Mouse (Mus musculus) hindbrain, embryonic 12.5 days (tissue): ENCODE results near the gene Eml3. TPM values are rescaled to one million over a fixed set of nuclear protein-coding genes. Genes with fewer than 3 reads are reported as not detected.
A peak's percentile ranks its signal among the peaks of the same experiment; 100 is the strongest.

Experiments used
- ATAC-seq: fragments of 200-750 bp; cut with Nextera tagmentation; 2 replicates; pipeline ENCODE4 v1.8.0; 2017; ENCODE audit warnings: moderate TSS enrichment; ENCODE audit not compliant: low FRiP score
- H3K27ac ChIP-seq: fragments of 300-500 bp; sonication (generic); 2 replicates; pipeline ENCODE4 v1.5.1; 2016; ENCODE audit warnings: mild to moderate bottlenecking
- H3K27me3 ChIP-seq: fragments of 300-500 bp; sonication (generic); 2 replicates; pipeline ENCODE4 v1.6.1; 2016; ENCODE audit warnings: mild to moderate bottlenecking
- H3K36me3 ChIP-seq: fragments of 300-500 bp; sonication (generic); 2 replicates; pipeline ENCODE4 v1.6.1; 2016; ENCODE audit warnings: mild to moderate bottlenecking
- H3K4me1 ChIP-seq: fragments of 300-500 bp; sonication (generic); 2 replicates; pipeline ENCODE4 v1.6.1; 2016
- H3K4me2 ChIP-seq: fragments of 300-500 bp; sonication (generic); replicated peaks from 2 replicates; pipeline ENCODE4 v1.6.1; 2016; ENCODE audit warnings: mild to moderate bottlenecking
- H3K4me3 ChIP-seq: fragments of 300-500 bp; sonication (generic); 2 replicates; pipeline ENCODE4 v1.5.1; 2016; ENCODE audit warnings: mild to moderate bottlenecking
- H3K9ac ChIP-seq: fragments of 300-500 bp; sonication (generic); 2 replicates; pipeline ENCODE4 v1.6.1; 2016; ENCODE audit warnings: mild to moderate bottlenecking, moderate library complexity
- H3K9me3 ChIP-seq: fragments of 300-500 bp; sonication (generic); replicated peaks from 2 replicates; pipeline ENCODE4 v1.6.1; 2016; ENCODE audit warnings: mild to moderate bottlenecking
- WGBS: fragments of 180-500 bp; shearing (Covaris S2); methylation state at CpG from one replicate; pipeline ENCODE4 v1.1.7; 2016; 5-methylcytosine and 5-hydroxymethylcytosine counted together
- polyA plus RNA-seq: library from polyadenylated mRNA; unstranded; fragments of >200 nt; fragmentation: Nextera tagmentation; extraction: Ambion mirVana; gene quantifications from 2 replicates; pipeline ENCODE4 v1.2.1, GENCODE M21; 2016

The Eml3 gene
- polyA plus RNA-seq, 1 experiment from 2014 or later: 17.0 TPM

DNA sequence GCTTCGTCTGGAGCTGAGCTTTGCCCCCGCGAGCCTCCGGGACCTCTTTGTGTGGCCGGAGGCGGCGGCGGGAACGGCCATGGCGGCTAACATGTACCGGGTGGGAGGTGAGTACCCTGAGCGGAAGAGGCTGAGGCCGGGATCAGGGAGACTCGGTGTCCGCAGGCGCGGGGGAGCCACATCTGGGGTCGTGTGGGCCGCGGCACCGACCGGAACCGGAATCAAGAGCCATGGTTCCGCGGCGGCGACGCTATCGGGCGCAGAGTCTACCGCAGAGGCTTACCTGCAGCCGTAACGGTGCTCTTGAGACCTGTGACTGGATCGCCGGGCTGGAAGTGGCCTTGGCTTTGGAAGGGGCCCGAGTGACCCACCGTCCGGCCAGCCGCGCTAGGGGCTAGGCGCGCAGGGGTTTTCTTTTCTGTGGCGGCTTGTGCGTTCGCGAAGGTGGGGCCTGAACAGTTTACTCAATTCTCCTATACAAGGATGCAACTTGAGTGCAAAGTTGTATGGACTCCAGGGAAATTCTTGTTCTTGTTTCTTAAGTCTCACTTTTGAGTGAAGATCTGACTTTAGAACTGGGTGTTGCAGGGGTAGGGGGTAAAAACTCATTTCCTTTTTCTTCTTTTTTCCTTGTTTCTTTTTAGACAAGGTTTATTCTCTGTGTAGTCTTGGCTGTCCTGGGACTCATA lies 13.1 kb downstream of the Eml3 start:
- H3K27me3 ChIP-seq: no peaks in the 10 kb centered on the region
- peak overlapping the region; percentile 95 for H3K9ac ChIP-seq
- H3K27ac ChIP-seq: peak overlapping the region; percentile 97
- peak overlapping the region; percentile 83 for H3K4me3 ChIP-seq
- H3K4me2 ChIP-seq: peak overlapping the region; percentile 68
- WGBS: under 1% methylated on average over 46 of the region's 46 CpGs
- no peaks in the 10 kb centered on the region for H3K9me3 ChIP-seq
- peaks cover 24% of the 10 kb centered on the region for H3K4me1 ChIP-seq
- peak; percentile 72 for ATAC-seq
- H3K36me3 ChIP-seq: peaks cover 33% of the 10 kb centered on the region

DNA sequence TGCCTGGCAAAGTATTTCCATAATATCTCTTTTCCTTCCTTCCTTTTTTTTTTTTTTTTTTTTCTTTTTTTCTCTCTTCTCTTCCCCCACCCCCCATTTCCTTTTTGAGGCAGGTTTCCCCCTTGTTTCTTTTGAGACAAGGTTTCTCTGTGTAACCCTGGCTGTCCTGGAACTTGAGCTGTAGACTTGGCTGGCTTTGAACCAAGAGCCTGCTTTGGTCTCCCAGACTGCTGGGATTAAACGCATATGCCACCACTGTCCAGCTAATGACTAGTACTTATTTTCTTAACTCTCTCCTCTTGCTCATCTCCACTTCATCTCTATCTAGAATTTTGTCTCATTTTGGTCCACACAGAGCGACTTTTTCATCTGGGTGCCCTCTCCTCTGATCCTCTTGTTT lies 13.7 kb downstream of the Eml3 start:
- H3K9ac ChIP-seq: peak overlapping the region; percentile 95
- peak overlapping the region; percentile 83 for H3K4me3 ChIP-seq
- no peaks in the 10 kb centered on the region for H3K27me3 ChIP-seq
- H3K36me3 ChIP-seq: peaks cover 38% of the 10 kb centered on the region
- H3K9me3 ChIP-seq: no peaks in the 10 kb centered on the region
- peaks cover 24% of the 10 kb centered on the region for H3K4me1 ChIP-seq
- ATAC-seq: no peak
- WGBS: 75% methylated on average over 2 of the region's 2 CpGs
- H3K27ac ChIP-seq: no peak overlapping the region
- H3K4me2 ChIP-seq: peak overlapping the region; percentile 68

DNA sequence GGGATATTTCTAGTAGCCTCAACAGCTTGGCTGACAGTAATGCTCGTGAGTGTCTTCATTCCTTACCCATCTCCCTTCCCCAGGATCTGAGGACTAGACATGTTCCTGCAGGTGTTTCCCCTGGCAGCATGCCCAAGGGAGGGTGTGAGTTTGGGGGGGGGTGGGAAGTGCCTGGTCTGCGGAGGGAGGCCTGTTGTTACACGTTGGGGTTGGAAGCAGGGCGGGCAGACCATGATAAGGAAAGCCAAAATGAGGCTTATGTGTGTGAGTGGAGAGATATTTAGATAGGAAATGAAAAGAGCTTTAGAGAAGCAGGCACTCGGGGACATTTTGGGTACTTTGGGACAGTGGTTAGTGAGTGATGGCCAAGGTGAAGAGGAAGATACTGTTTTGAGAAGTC lies 14.7 kb downstream of the Eml3 start:
- Histone ChIP-seq H3K27ac (no peak overlapping the region), H3K9me3 (no peaks in the 10 kb centered on the region), H3K4me2 (peak overlapping the region; percentile 68), H3K4me3 (no peak overlapping the region), H3K27me3 (no peaks in the 10 kb centered on the region), H3K9ac (peak overlapping the region; percentile 47; the same call in 1 of the 2 replicates), H3K4me1 (peaks cover 24% of the 10 kb centered on the region), H3K36me3 (peaks cover 48% of the 10 kb centered on the region)
- no peak for ATAC-seq
- WGBS: 69% methylated on average over 5 of the region's 5 CpGs

DNA sequence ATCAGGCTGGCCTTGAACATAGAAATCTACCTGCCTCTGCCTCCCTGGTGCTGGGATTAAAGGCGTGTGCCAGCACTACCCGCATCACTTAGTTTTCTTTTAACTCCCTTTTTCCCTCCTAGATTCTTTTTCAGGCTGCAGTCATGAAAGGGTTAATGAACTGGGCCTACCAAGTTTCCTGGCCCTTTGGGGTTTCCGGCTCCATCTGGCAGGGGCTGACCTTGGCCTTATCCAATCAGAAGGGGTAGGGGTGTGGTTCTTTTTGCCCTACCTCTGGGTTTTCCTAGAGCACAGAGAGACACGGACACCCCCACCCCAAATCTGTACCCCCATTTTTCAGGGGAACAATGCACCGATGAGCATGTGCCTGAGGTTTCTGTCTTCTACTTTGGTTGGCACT lies 15.4 kb downstream of the Eml3 start:
- H3K4me1 ChIP-seq: peaks cover 24% of the 10 kb centered on the region
- 43% methylated on average over 5 of the region's 5 CpGs for WGBS
- peak overlapping the region; percentile 35 for H3K4me2 ChIP-seq
- peaks cover 55% of the 10 kb centered on the region for H3K36me3 ChIP-seq
- 0 out of 2 replicates have a peak overlapping the region, but pooled peaks have one; percentile 4 for H3K4me3 ChIP-seq
- H3K9me3 ChIP-seq: no peaks in the 10 kb centered on the region
- no peaks in the 10 kb centered on the region for H3K27me3 ChIP-seq
- no peak overlapping the region for H3K9ac ChIP-seq
- no peak for ATAC-seq
- no peak overlapping the region for H3K27ac ChIP-seq

DNA sequence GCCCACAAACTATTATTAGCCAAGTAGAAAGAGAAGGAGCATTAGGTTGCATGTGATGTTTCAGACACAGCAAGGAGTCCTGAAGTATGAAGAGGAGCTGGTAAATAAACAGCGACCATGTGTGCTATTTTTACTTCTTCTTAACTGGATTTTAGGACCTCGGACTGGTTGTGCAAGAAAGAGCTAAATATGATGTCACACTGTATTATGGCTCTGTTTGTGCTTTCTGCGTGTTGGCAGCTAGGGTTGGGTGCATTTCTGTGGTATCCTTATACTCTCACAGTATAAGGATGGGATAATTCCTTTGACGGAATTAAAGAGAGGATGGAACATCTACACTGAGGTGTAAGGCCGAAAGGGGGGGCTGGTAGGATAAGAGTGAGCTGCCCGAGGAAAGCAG lies 15.9 kb downstream of the Eml3 start:
- peak overlapping the region; percentile 19; the same call in 1 of the 2 replicates for H3K9ac ChIP-seq
- no peaks in the 10 kb centered on the region for H3K9me3 ChIP-seq
- H3K4me3 ChIP-seq: 0 out of 2 replicates have a peak overlapping the region, but pooled peaks have one; percentile 4
- peaks cover 24% of the 10 kb centered on the region for H3K4me1 ChIP-seq
- peaks cover 59% of the 10 kb centered on the region for H3K36me3 ChIP-seq
- 85% methylated on average over 6 of the region's 6 CpGs for WGBS
- no peak overlapping the region for H3K27ac ChIP-seq
- no peaks in the 10 kb centered on the region for H3K27me3 ChIP-seq
- H3K4me2 ChIP-seq: peak overlapping the region; percentile 35
- ATAC-seq: no peak

DNA sequence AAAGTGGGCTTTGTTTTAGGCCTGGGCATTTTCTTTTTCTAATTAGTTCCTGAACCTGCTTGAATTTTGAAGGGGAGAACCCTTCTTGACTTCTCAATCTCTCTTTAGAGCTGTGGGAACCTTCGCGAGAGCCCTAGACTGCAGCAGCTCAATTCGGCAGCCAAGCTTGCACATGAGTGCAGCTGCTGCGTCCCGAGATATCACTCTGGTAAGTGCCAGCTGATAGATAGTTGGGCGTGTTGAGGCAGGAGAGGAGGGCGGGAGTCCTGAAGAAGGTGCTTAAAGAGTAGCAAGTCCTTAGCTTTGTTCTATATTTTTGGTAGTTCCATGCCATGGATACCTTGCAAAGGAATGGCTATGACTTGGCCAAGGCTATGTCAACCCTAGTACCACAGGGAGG lies 17.6 kb downstream of the Eml3 start:
- ATAC-seq: no peak
- WGBS: 98% methylated on average over 7 of the region's 7 CpGs

DNA sequence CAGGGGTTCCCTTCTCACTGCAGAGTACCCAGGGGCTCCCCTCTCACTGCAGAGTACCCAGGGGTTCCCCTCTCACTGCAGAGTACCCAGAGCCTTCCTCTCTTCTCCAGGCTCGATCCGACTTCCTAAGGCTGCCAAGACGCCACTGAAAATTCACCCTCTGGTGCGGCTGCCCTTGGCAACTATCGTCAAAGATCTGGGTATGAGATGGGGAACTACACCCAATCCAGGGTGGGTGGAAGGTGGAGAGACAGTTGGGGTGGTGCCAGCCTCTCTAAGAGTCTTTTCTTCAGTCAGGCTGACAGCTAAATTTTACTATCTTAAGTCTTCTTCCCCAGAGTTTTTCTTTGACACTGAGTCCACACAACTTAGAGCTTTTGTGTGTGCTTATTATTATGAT lies 20.8 kb downstream of the Eml3 start:
- H3K36me3 ChIP-seq: peaks cover 72% of the 10 kb centered on the region
- no peaks in the 10 kb centered on the region for H3K27me3 ChIP-seq
- H3K27ac ChIP-seq: no peak overlapping the region
- H3K4me1 ChIP-seq: peaks cover 23% of the 10 kb centered on the region
- WGBS: 95% methylated on average over 5 of the region's 5 CpGs
- no peak for ATAC-seq
- no peak overlapping the region for H3K9ac ChIP-seq
- H3K9me3 ChIP-seq: no peaks in the 10 kb centered on the region
- H3K4me3 ChIP-seq: no peak overlapping the region
- H3K4me2 ChIP-seq: no peak overlapping the region

More for the DNA sequence above, 17.6 kb downstream of the Eml3 start:
- H3K36me3 ChIP-seq: peaks cover 76% of the 10 kb centered on the region
- H3K4me1 ChIP-seq: peaks cover 18% of the 10 kb centered on the region
- no peaks in the 10 kb centered on the region for H3K27me3 ChIP-seq
- H3K4me2 ChIP-seq: no peak overlapping the region
- H3K9me3 ChIP-seq: no peaks in the 10 kb centered on the region
- no peak overlapping the region for H3K4me3 ChIP-seq
- H3K9ac ChIP-seq: no peak overlapping the region
- no peak overlapping the region for H3K27ac ChIP-seq

DNA sequence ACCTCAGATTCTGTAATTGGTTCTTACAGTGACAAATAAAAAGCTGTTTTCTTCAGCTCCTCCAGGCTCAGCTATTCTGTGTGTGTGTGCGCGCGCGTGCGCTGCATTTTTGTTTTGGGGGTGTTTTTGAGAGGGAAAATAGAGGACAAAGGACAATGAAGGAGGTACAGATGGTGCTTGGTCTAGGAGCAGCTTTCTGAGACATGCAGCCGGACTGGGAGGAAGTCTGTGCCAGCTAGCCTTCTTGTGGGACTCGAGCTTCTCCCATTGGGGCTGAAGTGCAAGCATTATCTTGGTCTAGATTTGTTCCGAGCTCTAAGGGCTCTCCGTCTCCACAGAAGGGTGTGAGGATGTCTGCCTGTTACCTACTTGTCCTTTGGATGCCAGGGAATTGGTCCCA lies 22.9 kb downstream of the Eml3 start:
- peaks cover 25% of the 10 kb centered on the region for H3K4me1 ChIP-seq
- H3K4me2 ChIP-seq: no peak overlapping the region
- WGBS: 87% methylated on average over 9 of the region's 9 CpGs
- no peaks in the 10 kb centered on the region for H3K27me3 ChIP-seq
- no peak overlapping the region for H3K4me3 ChIP-seq
- no peak for ATAC-seq
- no peaks in the 10 kb centered on the region for H3K9me3 ChIP-seq
- H3K36me3 ChIP-seq: peaks cover 67% of the 10 kb centered on the region
- peak overlapping the region; percentile 93 for H3K27ac ChIP-seq
- no peak overlapping the region for H3K9ac ChIP-seq

DNA sequence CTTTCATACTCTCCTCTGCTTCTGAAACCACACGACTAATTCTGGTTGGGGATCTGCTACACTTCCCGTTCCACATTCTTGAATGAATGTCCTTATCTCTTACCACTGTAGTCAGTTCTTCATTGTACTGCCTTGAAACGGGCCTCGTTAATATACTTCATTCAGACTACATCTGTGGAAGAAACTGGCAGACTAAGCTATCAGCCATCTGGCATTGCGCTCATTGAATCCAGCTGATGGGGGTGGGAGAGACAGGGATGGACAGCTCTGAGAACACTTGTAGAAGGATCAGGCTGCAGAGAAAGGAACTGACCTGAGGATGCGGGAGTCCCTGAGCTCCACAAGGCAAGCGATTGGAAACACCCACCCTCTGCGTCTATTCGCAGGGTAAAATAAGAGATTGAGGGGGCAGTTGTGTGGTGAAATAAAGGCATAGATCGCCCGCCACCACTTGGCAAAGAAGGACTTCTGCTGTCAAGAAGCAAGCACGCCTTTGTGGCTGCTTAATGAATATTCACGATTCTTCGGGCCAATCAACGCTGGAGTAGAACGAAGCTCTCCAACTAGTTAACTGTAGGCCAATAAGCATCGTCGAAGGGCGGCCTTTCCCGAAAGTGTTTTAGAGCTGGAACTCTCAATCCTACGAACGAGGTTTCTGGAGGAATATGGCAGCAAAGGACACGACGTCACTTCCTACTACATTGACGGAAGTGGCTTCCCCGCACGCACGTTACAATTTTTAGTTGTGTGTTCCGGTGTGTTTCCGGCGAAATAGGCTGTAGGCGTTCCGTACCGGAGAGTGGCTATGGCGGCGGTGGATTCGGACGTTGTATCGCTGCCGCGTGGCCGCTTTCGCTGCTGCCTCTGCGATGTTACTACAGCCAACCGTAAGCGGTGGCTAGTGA lies 24.0 kb downstream of the Eml3 start, which contains the start of gene Tut1:
Gene Tut1 (plus strand): TSS at position 713 of the 905 bp plus-strand sequence.
- Histone ChIP-seq H3K9ac (peak within 1 kb of the TSS; percentile 72), H3K4me3 (peak within 1 kb of the TSS; percentile 76), H3K27me3 (no peaks in the 10 kb centered on the region), H3K4me1 (peaks cover 25% of the 10 kb centered on the region), H3K4me2 (peak within 1 kb of the TSS; percentile 96), H3K36me3 (peaks cover 63% of the 10 kb centered on the region), H3K9me3 (no peaks in the 10 kb centered on the region), H3K27ac (peak within 1 kb of the TSS; percentile 93)
- WGBS: 3% methylated on average over 46 of the region's 46 CpGs
- ATAC-seq: peak; percentile 97

DNA sequence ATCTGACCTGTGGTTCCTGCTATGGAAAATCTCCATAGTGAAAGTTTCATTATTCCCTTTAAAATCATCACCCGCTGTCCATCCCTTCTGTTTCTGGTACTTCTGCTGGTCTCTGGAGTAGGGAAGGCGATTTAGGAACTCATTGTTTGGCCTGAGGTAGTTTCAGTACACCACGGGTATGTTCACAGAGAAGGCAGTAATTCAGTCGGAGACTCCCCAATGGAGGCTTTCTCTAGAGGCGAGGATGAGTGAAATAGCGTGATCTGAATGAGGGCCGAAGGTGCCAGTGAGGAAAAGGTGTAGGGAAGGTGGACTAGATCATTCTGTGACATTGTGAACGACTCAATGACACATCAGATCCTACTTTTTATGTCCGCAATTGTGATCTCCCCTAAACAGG lies 24.8 kb downstream of the Eml3 start:
- Histone ChIP-seq H3K27me3 (no peaks in the 10 kb centered on the region), H3K36me3 (peaks cover 60% of the 10 kb centered on the region)

DNA sequence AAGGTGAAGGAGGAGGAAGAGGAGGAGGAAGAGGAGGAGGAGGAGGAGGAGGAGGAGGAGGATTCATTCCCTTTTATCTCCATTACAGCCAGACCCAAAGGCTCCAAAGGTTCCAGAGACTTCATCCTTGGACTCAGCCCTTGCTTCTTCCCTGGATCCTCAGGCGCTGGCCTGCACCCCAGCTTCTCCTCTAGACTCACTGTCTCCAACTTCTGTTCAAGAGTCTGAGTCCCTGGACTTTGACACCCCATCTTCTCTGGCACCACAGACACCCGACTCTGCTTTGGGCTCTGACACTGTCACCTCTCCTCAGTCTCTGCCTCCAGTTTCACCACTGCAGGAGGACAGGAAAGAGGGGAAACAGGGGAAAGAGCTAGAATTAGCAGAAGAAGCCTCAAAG lies 32.9 kb downstream of the Eml3 start:
- Histone ChIP-seq H3K27me3 (no peaks in the 10 kb centered on the region), H3K4me2 (no peak overlapping the region), H3K9ac (no peak overlapping the region), H3K4me3 (no peak overlapping the region), H3K9me3 (no peaks in the 10 kb centered on the region), H3K27ac (no peak overlapping the region), H3K36me3 (peaks cover 80% of the 10 kb centered on the region), H3K4me1 (peaks cover 14% of the 10 kb centered on the region)
- WGBS: 92% methylated on average over 2 of the region's 2 CpGs
- ATAC-seq: no peak

More for the DNA sequence above, 24.8 kb downstream of the Eml3 start:
- 10% methylated on average over 9 of the region's 9 CpGs for WGBS
- no peaks in the 10 kb centered on the region for H3K9me3 ChIP-seq
- H3K4me1 ChIP-seq: peaks cover 25% of the 10 kb centered on the region
- H3K4me2 ChIP-seq: peak overlapping the region; percentile 96
- H3K9ac ChIP-seq: peak overlapping the region; percentile 72
- H3K4me3 ChIP-seq: peak overlapping the region; percentile 76
- ATAC-seq: no peak
- peak overlapping the region; percentile 93; the same call in 1 of the 2 replicates for H3K27ac ChIP-seq

DNA sequence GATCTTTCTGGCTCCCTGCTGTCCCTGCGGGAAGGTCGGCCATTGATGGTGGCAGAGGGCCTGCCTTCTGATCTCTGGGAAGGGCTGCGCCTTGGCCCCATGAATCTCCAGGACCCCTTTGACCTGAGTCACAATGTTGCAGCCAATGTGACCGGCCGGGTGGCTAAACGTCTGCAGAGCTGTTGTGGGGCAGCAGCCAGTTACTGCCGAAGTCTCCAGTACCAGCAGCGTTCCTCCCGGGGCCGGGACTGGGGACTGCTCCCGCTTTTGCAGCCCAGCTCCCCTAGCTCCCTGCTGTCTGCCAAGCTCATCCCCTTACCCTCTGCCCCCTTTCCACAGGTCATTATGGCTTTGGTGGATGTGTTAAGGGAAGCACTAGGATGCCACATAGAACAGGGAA lies 35.7 kb downstream of the Eml3 start:
- Histone ChIP-seq H3K4me3 (no peak overlapping the region), H3K4me1 (peaks cover 27% of the 10 kb centered on the region), H3K9ac (peak overlapping the region; percentile 58; the same call in 1 of the 2 replicates), H3K9me3 (no peaks in the 10 kb centered on the region), H3K36me3 (peaks cover 74% of the 10 kb centered on the region), H3K27me3 (no peaks in the 10 kb centered on the region), H3K4me2 (no peak overlapping the region), H3K27ac (no peak overlapping the region; the same call in 1 of the 2 replicates)
- no peak for ATAC-seq
- 84% methylated on average over 11 of the region's 11 CpGs for WGBS
